Comparison of ENCODE assay signal across 10 mouse cellular contexts in the genomic region with DNA sequence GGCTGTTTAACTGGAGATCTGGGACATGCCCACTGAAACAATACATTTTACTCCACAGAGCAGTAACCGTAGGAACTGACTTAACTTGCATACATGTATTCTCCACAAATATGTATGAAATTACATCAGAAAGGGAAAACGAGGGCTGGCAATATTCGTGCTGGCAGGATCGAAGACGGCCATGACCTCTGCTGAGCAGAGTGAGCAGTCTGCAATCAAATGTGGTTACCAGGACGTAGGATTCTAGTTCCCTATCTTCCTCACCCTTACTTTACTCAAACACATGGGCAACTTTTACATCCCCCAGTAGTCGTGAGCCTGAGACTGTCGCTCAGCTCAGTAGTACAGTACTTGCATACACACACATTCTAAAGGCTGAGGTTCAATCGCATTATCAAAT. TPM values are rescaled to one million over a fixed set of nuclear protein-coding genes. Genes with fewer than 3 reads are reported as not detected.
DNase-seq lines count a peak whose midpoint lies in the region; ATAC-seq and TF ChIP-seq lines count a peak whose summit lies in the region.
"Had no signal": no experiment of that assay in that cellular context is flagged by ENCODE, and none has a peak within 500 bp of the region (broad histone marks: within the 10 kb centered on the region; RNA-seq: fewer than 3 reads in every experiment).

No protein-coding gene starts in this region.

- H3K4me2 ChIP-seq in heart, embryonic 13.5 days = peak overlapping the region; percentile 83
- peak overlapping the region; percentile 79 for H3K4me2 ChIP-seq in hindbrain, embryonic 13.5 days
- peak overlapping the region; percentile 85 for H3K4me2 ChIP-seq in midbrain, embryonic 13.5 days (replicated peaks)

- no peak for DNase-seq in heart, postnatal 4 days
- DNase-seq in adrenal gland, postnatal 4 days (ENCODE audit: low spot score in 2 of 2) = no peak
- no peak for DNase-seq in left cerebral cortex, adult 18-20 months (ENCODE audit: low spot score in 2 of 2)
- DNase-seq in spleen, postnatal 14 days (ENCODE audit: low spot score in 2 of 2) = no peak
- DNase-seq: gastrocnemius, postnatal 25 days had no signal

- no peak for ATAC-seq in heart, embryonic 13.5 days (ENCODE audit: extremely low read depth, insufficient number of reproducible peaks, low FRiP score, low TSS enrichment)
- no peak for ATAC-seq in hindbrain, embryonic 13.5 days (ENCODE audit: low FRiP score)
- no peak for ATAC-seq in midbrain, embryonic 13.5 days
- ATAC-seq: Patski had no signal

- H3K27ac ChIP-seq in heart, embryonic 13.5 days (replicated peaks) = no peak overlapping the region
- no peak overlapping the region for H3K27ac ChIP-seq in bone marrow, adult 2 months (ENCODE audit: control insufficient read depth, insufficient read depth, low read depth, low read length, poor library complexity)
- H3K27ac ChIP-seq in hindbrain, embryonic 13.5 days = no peak overlapping the region
- no peak overlapping the region for H3K27ac ChIP-seq in midbrain, embryonic 13.5 days

- H3K36me3 ChIP-seq in heart, embryonic 13.5 days = peaks cover 45% of the 10 kb centered on the region
- H3K36me3 ChIP-seq in hindbrain, embryonic 13.5 days = peaks cover 30% of the 10 kb centered on the region
- H3K36me3 ChIP-seq in midbrain, embryonic 13.5 days = peaks cover 29% of the 10 kb centered on the region

- no peak for TF ChIP-seq CTCF in bone marrow, adult 2 months (IDR thresholded peaks at IDR 0.05; ENCODE audit: control insufficient read depth, insufficient read depth, low read length)

- peak overlapping the region; percentile 100 for H3K9ac ChIP-seq in heart, embryonic 13.5 days
- 0 out of 2 replicates have a peak overlapping the region, but pooled peaks have one; percentile 99 for H3K9ac ChIP-seq in hindbrain, embryonic 13.5 days
- peak overlapping the region; percentile 36; the same call in 1 of the 2 replicates for H3K9ac ChIP-seq in midbrain, embryonic 13.5 days (replicated peaks)

- no peaks in the 10 kb centered on the region for H3K27me3 ChIP-seq in heart, embryonic 13.5 days (replicated peaks)
- no peaks in the 10 kb centered on the region for H3K27me3 ChIP-seq in hindbrain, embryonic 13.5 days
- H3K27me3 ChIP-seq in midbrain, embryonic 13.5 days = no peaks in the 10 kb centered on the region
- H3K27me3 ChIP-seq: Patski had no signal

- no peak for TF ChIP-seq POLR2A in bone marrow, adult 2 months (IDR thresholded peaks at IDR 0.05; ENCODE audit: borderline replicate concordance, control insufficient read depth, low read depth, low read length)

- H3K9me3 ChIP-seq in heart, embryonic 13.5 days = no peaks in the 10 kb centered on the region
- no peaks in the 10 kb centered on the region for H3K9me3 ChIP-seq in hindbrain, embryonic 13.5 days
- no peaks in the 10 kb centered on the region for H3K9me3 ChIP-seq in midbrain, embryonic 13.5 days

- H3K4me3 ChIP-seq in heart, embryonic 13.5 days = peak overlapping the region; percentile 92
- peak overlapping the region; percentile 24 for H3K4me3 ChIP-seq in bone marrow, adult 2 months (replicated peaks; ENCODE audit: control insufficient read depth, low read depth, low read length)
- peak overlapping the region; percentile 89 for H3K4me3 ChIP-seq in hindbrain, embryonic 13.5 days
- H3K4me3 ChIP-seq in midbrain, embryonic 13.5 days (replicated peaks) = peak overlapping the region; percentile 65

- WGBS in heart, embryonic 13.5 days = 75% methylated on average over 9 of the region's 9 CpGs
- 29% methylated on average over 9 of the region's 9 CpGs for WGBS in bone marrow, adult 2 months
- 92% methylated on average over 9 of the region's 9 CpGs for WGBS in hindbrain, embryonic 13.5 days
- WGBS in midbrain, embryonic 13.5 days = 87% methylated on average over 9 of the region's 9 CpGs

- H3K4me1 ChIP-seq in heart, embryonic 13.5 days = peaks cover 34% of the 10 kb centered on the region
- H3K4me1 ChIP-seq in bone marrow, adult 2 months (ENCODE audit: control insufficient read depth, insufficient read depth, low read length) = peaks cover 2% of the 10 kb centered on the region; the same call in 1 of the 2 replicates
- peaks cover 30% of the 10 kb centered on the region for H3K4me1 ChIP-seq in hindbrain, embryonic 13.5 days (replicated peaks)
- H3K4me1 ChIP-seq in midbrain, embryonic 13.5 days (replicated peaks) = peaks cover 30% of the 10 kb centered on the region

RNA-seq across cellular contexts. Expression of a gene that starts 1.7 kb away (rescaled TPM):
- polyA plus RNA-seq in heart, embryonic 13.5 days (2015; fragmentation: Nextera tagmentation; extraction: Ambion mirVana) = 38.7 and 41.5 TPM in 2 replicates
- total RNA-seq in heart, postnatal 4 days (2021) = 10 to 100 TPM; 48.4 to 50.8 TPM
- 19.1 and 55.7 TPM in 2 replicates for polyA plus RNA-seq in bone marrow, adult 2 months (2011; ENCODE audit: insufficient read depth, insufficient read length, low replicate concordance, missing spikeins)
- polyA plus RNA-seq in hindbrain, embryonic 13.5 days (2015; fragmentation: Nextera tagmentation; extraction: Ambion mirVana) = 53.6 and 56.5 TPM in 2 replicates
- 65.5 and 67.5 TPM in 2 replicates for polyA plus RNA-seq in midbrain, embryonic 13.5 days (2015; fragmentation: Nextera tagmentation; extraction: Ambion mirVana)
- 10 to 100 TPM; 63.3 to 67.4 TPM for total RNA-seq in adrenal gland, postnatal 4 days (2021)
- total RNA-seq in left cerebral cortex, adult 18-20 months (2021) = 10 to 100 TPM; 53.5 to 56.2 TPM

RNA-seq across cellular contexts. Expression of a gene that starts 37.3 kb away (rescaled TPM):
- 8.2 and 8.5 TPM in 2 replicates for polyA plus RNA-seq in heart, embryonic 13.5 days (2015; fragmentation: Nextera tagmentation; extraction: Ambion mirVana)
- 1 to 10 TPM; 7.3 to 8.8 TPM for total RNA-seq in heart, postnatal 4 days (2021)
- 4.3 and 8.3 TPM in 2 replicates for polyA plus RNA-seq in bone marrow, adult 2 months (2011; ENCODE audit: insufficient read depth, insufficient read length, low replicate concordance, missing spikeins)
- polyA plus RNA-seq in hindbrain, embryonic 13.5 days (2015; fragmentation: Nextera tagmentation; extraction: Ambion mirVana) = 31.1 and 33.2 TPM in 2 replicates
- polyA plus RNA-seq in midbrain, embryonic 13.5 days (2015; fragmentation: Nextera tagmentation; extraction: Ambion mirVana) = 32.4 and 33.1 TPM in 2 replicates
- 10 to 100 TPM; 15.2 TPM for total RNA-seq in adrenal gland, postnatal 4 days (2021)
- total RNA-seq in left cerebral cortex, adult 18-20 months (2021) = 10 to 100 TPM; 29.9 to 30.8 TPM

Comparison
In these comparisons a context has a peak if more than half of its experiments do, and no peak if none do; other contexts are left out.
1. H3K4me3 ChIP-seq: peak in every context shown above with its lines; median percentile 92 in heart, embryonic 13.5 days; 89 in hindbrain, embryonic 13.5 days; 65 in midbrain, embryonic 13.5 days; 24 in bone marrow, adult 2 months.
2. H3K9ac ChIP-seq: peak in every context shown above with its lines; median percentile 100 in heart, embryonic 13.5 days; 99 in hindbrain, embryonic 13.5 days; 36 in midbrain, embryonic 13.5 days.